Comparison of ENCODE assay signal across 27 mouse cellular contexts in the genomic region with DNA sequence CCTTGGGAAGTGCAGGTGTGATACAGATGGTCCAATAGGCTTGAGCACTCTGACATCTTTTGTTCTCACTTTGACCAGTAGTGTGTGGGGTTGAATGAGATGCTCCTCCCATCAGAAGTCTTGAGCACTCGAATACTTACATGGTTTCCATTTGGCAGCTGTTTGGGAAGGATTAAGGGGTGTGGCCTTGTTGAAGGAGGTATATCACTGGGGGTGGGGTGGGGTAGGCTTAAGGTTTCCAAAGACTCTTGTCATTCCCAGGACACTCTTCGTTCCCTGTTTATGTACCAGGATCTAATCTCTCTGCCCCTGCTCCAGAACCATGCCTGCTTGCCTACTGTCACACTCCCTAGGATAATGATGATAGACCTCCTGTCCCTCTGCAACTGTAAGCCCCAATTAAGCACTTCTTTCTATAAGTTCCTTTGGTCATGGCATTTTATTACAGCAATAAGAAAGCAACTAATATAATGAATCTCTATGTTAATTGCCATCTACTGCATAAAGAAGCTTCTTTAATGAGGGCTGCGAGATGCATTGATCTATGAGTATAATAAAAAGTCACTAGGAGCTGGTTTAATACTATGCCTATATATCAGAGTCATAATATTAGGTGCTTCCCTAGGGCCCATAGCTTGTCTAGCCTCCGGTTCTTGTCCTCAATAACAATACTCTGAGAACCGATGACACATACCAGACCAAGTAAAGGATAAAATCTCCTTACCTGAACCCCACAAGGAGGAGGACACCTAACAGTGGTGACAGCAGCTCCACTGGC. TPM values are rescaled to one million over a fixed set of nuclear protein-coding genes. Genes with fewer than 3 reads are reported as not detected.
DNase-seq lines count a peak whose midpoint lies in the region; ATAC-seq and TF ChIP-seq lines count a peak whose summit lies in the region.
"Had no signal": no experiment of that assay in that cellular context is flagged by ENCODE, and none has a peak within 500 bp of the region (broad histone marks: within the 10 kb centered on the region; RNA-seq: fewer than 3 reads in every experiment).

No protein-coding gene starts in this region.

- H3K4me2 ChIP-seq in midbrain, embryonic 11.5 days = no peak overlapping the region
- no peak overlapping the region for H3K4me2 ChIP-seq in neural tube, embryonic 14.5 days (ENCODE audit: low read depth, low read length)
- H3K4me2 ChIP-seq in neural tube, embryonic 15.5 days = no peak overlapping the region
- H3K4me2 ChIP-seq in liver, postnatal 0 days (ENCODE audit: low read depth, low read length) = no peak overlapping the region
- H3K4me2 ChIP-seq: embryonic facial prominence, embryonic 12.5 days; forebrain, embryonic 13.5 days; forebrain, embryonic 15.5 days had no signal

- peak; percentile 64 for DNase-seq in heart, embryonic 10.5 days (ENCODE audit: low spot score)
- no peak for DNase-seq in heart, postnatal 4 days
- DNase-seq in midbrain, embryonic 11.5 days (ENCODE audit: low spot score, missing footprints) = peak; percentile 76
- no peak for DNase-seq in midbrain, embryonic 10.5 days (ENCODE audit: low spot score)
- DNase-seq in liver, postnatal 0 days = no peak
- DNase-seq: adrenal gland, adult 8-10 months; adrenal gland, postnatal 14 days; adrenal gland, postnatal 36 days; cerebellum, adult 11-12 months; cerebellum, adult 2 months; cerebellum, postnatal 10 days; cerebellum, postnatal 25 days had no signal

- no peaks in the 10 kb centered on the region for H3K36me3 ChIP-seq in heart, embryonic 10.5 days
- H3K36me3 ChIP-seq in midbrain, embryonic 11.5 days (ENCODE audit: control insufficient read depth, insufficient read depth, low read length) = no peaks in the 10 kb centered on the region
- no peaks in the 10 kb centered on the region for H3K36me3 ChIP-seq in midbrain, embryonic 10.5 days
- H3K36me3 ChIP-seq in neural tube, embryonic 14.5 days (ENCODE audit: control insufficient read depth, insufficient read depth, low read length) = no peaks in the 10 kb centered on the region
- no peaks in the 10 kb centered on the region for H3K36me3 ChIP-seq in neural tube, embryonic 15.5 days
- no peaks in the 10 kb centered on the region for H3K36me3 ChIP-seq in liver, postnatal 0 days (replicated peaks; ENCODE audit: insufficient read depth, low read length)
- H3K36me3 ChIP-seq: embryonic facial prominence, embryonic 10.5 days; embryonic facial prominence, embryonic 12.5 days; forebrain, embryonic 15.5 days had no signal

- no peak for TF ChIP-seq EP300 in liver, postnatal 0 days (IDR thresholded peaks at IDR 0.05; ENCODE audit: low read depth)

- WGBS in heart, embryonic 10.5 days = 87% methylated on average over 5 of the region's 5 CpGs
- WGBS in midbrain, embryonic 11.5 days = 92% methylated on average over 5 of the region's 5 CpGs
- 91% methylated on average over 5 of the region's 5 CpGs for WGBS in midbrain, embryonic 10.5 days
- 82% methylated on average over 5 of the region's 5 CpGs for WGBS in neural tube, embryonic 14.5 days
- WGBS in neural tube, embryonic 15.5 days = 74% methylated on average over 5 of the region's 5 CpGs
- 77% methylated on average over 5 of the region's 5 CpGs for WGBS in liver, postnatal 0 days (ENCODE audit: insufficient replicate concordance)

- no peak for ATAC-seq in midbrain, embryonic 11.5 days (ENCODE audit: low FRiP score)
- peak; percentile 77 for ATAC-seq in neural tube, embryonic 14.5 days (ENCODE audit: low read depth)
- ATAC-seq in neural tube, embryonic 15.5 days (ENCODE audit: low FRiP score) = peak; percentile 85
- no peak for ATAC-seq in liver, postnatal 0 days
- ATAC-seq: activated CD4-positive, CD25-positive, alpha-beta regulatory T cell, adult 4 months; forebrain, embryonic 13.5 days; forebrain, embryonic 15.5 days; Patski had no signal

- TF ChIP-seq CTCF in liver, postnatal 0 days (IDR thresholded peaks at IDR 0.05; ENCODE audit: low read depth) = no peak

- no peak overlapping the region for H3K9ac ChIP-seq in midbrain, embryonic 11.5 days (ENCODE audit: low read length)
- H3K9ac ChIP-seq in neural tube, embryonic 14.5 days (replicated peaks; ENCODE audit: low read depth, low read length) = no peak overlapping the region
- H3K9ac ChIP-seq in neural tube, embryonic 15.5 days (replicated peaks) = no peak overlapping the region
- H3K9ac ChIP-seq in liver, postnatal 0 days (replicated peaks) = no peak overlapping the region
- H3K9ac ChIP-seq: embryonic facial prominence, embryonic 12.5 days; forebrain, embryonic 13.5 days; forebrain, embryonic 15.5 days had no signal

- no peaks in the 10 kb centered on the region for H3K9me3 ChIP-seq in heart, embryonic 10.5 days
- no peaks in the 10 kb centered on the region for H3K9me3 ChIP-seq in midbrain, embryonic 11.5 days (ENCODE audit: control insufficient read depth, low read length)
- no peaks in the 10 kb centered on the region for H3K9me3 ChIP-seq in midbrain, embryonic 10.5 days (replicated peaks)
- H3K9me3 ChIP-seq in neural tube, embryonic 14.5 days (ENCODE audit: control insufficient read depth, low read length) = no peaks in the 10 kb centered on the region
- no peaks in the 10 kb centered on the region for H3K9me3 ChIP-seq in neural tube, embryonic 15.5 days (replicated peaks)
- H3K9me3 ChIP-seq in liver, postnatal 0 days (ENCODE audit: low read length) = no peaks in the 10 kb centered on the region
- H3K9me3 ChIP-seq: embryonic facial prominence, embryonic 10.5 days; embryonic facial prominence, embryonic 12.5 days; forebrain, embryonic 13.5 days; forebrain, embryonic 15.5 days had no signal

- H3K4me3 ChIP-seq in heart, embryonic 10.5 days = no peak overlapping the region
- no peak overlapping the region for H3K4me3 ChIP-seq in midbrain, embryonic 11.5 days (ENCODE audit: low read depth, low read length)
- H3K4me3 ChIP-seq in midbrain, embryonic 10.5 days = no peak overlapping the region
- no peak overlapping the region for H3K4me3 ChIP-seq in neural tube, embryonic 14.5 days (ENCODE audit: low read depth, low read length)
- no peak overlapping the region for H3K4me3 ChIP-seq in neural tube, embryonic 15.5 days (replicated peaks)
- no peak overlapping the region for H3K4me3 ChIP-seq in liver, postnatal 0 days (ENCODE audit: low read depth, low read length)
- H3K4me3 ChIP-seq: embryonic facial prominence, embryonic 10.5 days; embryonic facial prominence, embryonic 12.5 days; forebrain, embryonic 13.5 days; forebrain, embryonic 15.5 days had no signal

- H3K27ac ChIP-seq in heart, embryonic 10.5 days = no peak overlapping the region
- no peak overlapping the region for H3K27ac ChIP-seq in midbrain, embryonic 11.5 days (ENCODE audit: low read depth, low read length)
- no peak overlapping the region for H3K27ac ChIP-seq in midbrain, embryonic 10.5 days (replicated peaks)
- no peak overlapping the region for H3K27ac ChIP-seq in neural tube, embryonic 14.5 days (ENCODE audit: low read depth, low read length)
- H3K27ac ChIP-seq in neural tube, embryonic 15.5 days (replicated peaks) = no peak overlapping the region
- H3K27ac ChIP-seq in liver, postnatal 0 days (ENCODE audit: low read depth) = no peak overlapping the region
- H3K27ac ChIP-seq: embryonic facial prominence, embryonic 10.5 days; embryonic facial prominence, embryonic 12.5 days; forebrain, embryonic 13.5 days; forebrain, embryonic 15.5 days had no signal

- H3K27me3 ChIP-seq in heart, embryonic 10.5 days (ENCODE audit: insufficient read depth, poor library complexity, severe bottlenecking) = no peaks in the 10 kb centered on the region
- no peaks in the 10 kb centered on the region for H3K27me3 ChIP-seq in midbrain, embryonic 11.5 days (ENCODE audit: control insufficient read depth, insufficient read depth, low read length)
- no peaks in the 10 kb centered on the region for H3K27me3 ChIP-seq in midbrain, embryonic 10.5 days (ENCODE audit: low read depth, poor library complexity, severe bottlenecking)
- no peaks in the 10 kb centered on the region for H3K27me3 ChIP-seq in neural tube, embryonic 14.5 days (ENCODE audit: control insufficient read depth, insufficient read depth, low read length)
- no peaks in the 10 kb centered on the region for H3K27me3 ChIP-seq in neural tube, embryonic 15.5 days (replicated peaks)
- H3K27me3 ChIP-seq in liver, postnatal 0 days (ENCODE audit: insufficient read depth, low read length) = no peaks in the 10 kb centered on the region
- H3K27me3 ChIP-seq: embryonic facial prominence, embryonic 12.5 days; forebrain, embryonic 13.5 days; forebrain, embryonic 15.5 days had no signal

- H3K4me1 ChIP-seq in heart, embryonic 10.5 days = no peaks in the 10 kb centered on the region
- H3K4me1 ChIP-seq in midbrain, embryonic 11.5 days (ENCODE audit: control insufficient read depth, insufficient read depth, low read length) = no peaks in the 10 kb centered on the region
- H3K4me1 ChIP-seq in midbrain, embryonic 10.5 days = no peaks in the 10 kb centered on the region
- no peaks in the 10 kb centered on the region for H3K4me1 ChIP-seq in neural tube, embryonic 14.5 days (ENCODE audit: control insufficient read depth, insufficient read depth, low read length)
- H3K4me1 ChIP-seq in neural tube, embryonic 15.5 days = no peaks in the 10 kb centered on the region
- H3K4me1 ChIP-seq in liver, postnatal 0 days (ENCODE audit: insufficient read depth) = no peaks in the 10 kb centered on the region
- H3K4me1 ChIP-seq: embryonic facial prominence, embryonic 10.5 days; forebrain, embryonic 13.5 days; forebrain, embryonic 15.5 days had no signal

RNA-seq across cellular contexts. Expression of a gene that starts 20.8 kb away (rescaled TPM):
- polyA plus RNA-seq in heart, embryonic 10.5 days (2016; fragmentation: Nextera tagmentation; extraction: Ambion mirVana) = not detected in 2 replicates
- not detected for total RNA-seq in heart, postnatal 4 days (2021)
- polyA plus RNA-seq in midbrain, embryonic 11.5 days (2014; fragmentation: Nextera tagmentation; extraction: Ambion mirVana) = not detected in 2 replicates
- polyA plus RNA-seq in midbrain, embryonic 10.5 days (2016; fragmentation: Nextera tagmentation; extraction: Ambion mirVana) = not detected in 2 replicates
- polyA plus RNA-seq in neural tube, embryonic 14.5 days (2014; fragmentation: Nextera tagmentation; extraction: Ambion mirVana) = not detected in 2 replicates
- polyA plus RNA-seq in neural tube, embryonic 15.5 days (2015; fragmentation: Nextera tagmentation; extraction: Ambion mirVana) = not detected in 2 replicates
- polyA plus RNA-seq in liver, postnatal 0 days (2015; fragmentation: Nextera tagmentation; extraction: Ambion mirVana) = not detected in 2 replicates
- total RNA-seq: adrenal gland, adult 18-20 months; adrenal gland, adult 8-10 months; adrenal gland, postnatal 14 days; adrenal gland, postnatal 36 days; ES-E14; MEL had no signal
- polyA plus RNA-seq: activated CD4-positive, CD25-positive, alpha-beta regulatory T cell, adult 4 months; C2C12; cerebellum, adult 2 months; cortical plate, adult 2 months; embryonic facial prominence, embryonic 10.5 days; embryonic facial prominence, embryonic 12.5 days; embryonic facial prominence, embryonic 14.5 days; forebrain, embryonic 11.5 days; forebrain, embryonic 13.5 days; forebrain, embryonic 15.5 days; Patski had no signal

Comparison
In these comparisons a context has a peak if more than half of its experiments do, and no peak if none do; other contexts are left out.
1. DNase-seq: peak in heart, embryonic 10.5 days (single experiment) and midbrain, embryonic 11.5 days (single experiment); none in heart, postnatal 4 days (single experiment), midbrain, embryonic 10.5 days (single experiment) and liver, postnatal 0 days (single experiment).
2. ATAC-seq: peak in neural tube, embryonic 14.5 days (single experiment) and neural tube, embryonic 15.5 days (single experiment); none in midbrain, embryonic 11.5 days (single experiment) and liver, postnatal 0 days (single experiment).